Mouse (Mus musculus) neutrophil, adult 5-6 weeks (primary cell): ENCODE data around the gene Fam204a. TPM values are rescaled to one million over a fixed set of nuclear protein-coding genes. Genes with fewer than 3 reads are reported as not detected.

Experiments used
- ATAC-seq: fragments of 151-379, 151-347 bp; 2 replicates; pipeline ENCODE4 v1.8.0; 2017; ENCODE audit warnings: mild to moderate bottlenecking, moderate TSS enrichment; ENCODE audit not compliant: insufficient number of reproducible peaks, poor library complexity, low FRiP score, severe bottlenecking; ENCODE audit errors: extremely low read depth
- total RNA-seq: library from RNA; stranded (forward); fragments of 200-1000 nt; gene quantifications from 2 replicates; pipeline ENCODE4 v1.2.3, GENCODE M21; 2017

Fam204a gene
- total RNA-seq, 1 experiment from 2014 or later, result 140 TPM

DNA sequence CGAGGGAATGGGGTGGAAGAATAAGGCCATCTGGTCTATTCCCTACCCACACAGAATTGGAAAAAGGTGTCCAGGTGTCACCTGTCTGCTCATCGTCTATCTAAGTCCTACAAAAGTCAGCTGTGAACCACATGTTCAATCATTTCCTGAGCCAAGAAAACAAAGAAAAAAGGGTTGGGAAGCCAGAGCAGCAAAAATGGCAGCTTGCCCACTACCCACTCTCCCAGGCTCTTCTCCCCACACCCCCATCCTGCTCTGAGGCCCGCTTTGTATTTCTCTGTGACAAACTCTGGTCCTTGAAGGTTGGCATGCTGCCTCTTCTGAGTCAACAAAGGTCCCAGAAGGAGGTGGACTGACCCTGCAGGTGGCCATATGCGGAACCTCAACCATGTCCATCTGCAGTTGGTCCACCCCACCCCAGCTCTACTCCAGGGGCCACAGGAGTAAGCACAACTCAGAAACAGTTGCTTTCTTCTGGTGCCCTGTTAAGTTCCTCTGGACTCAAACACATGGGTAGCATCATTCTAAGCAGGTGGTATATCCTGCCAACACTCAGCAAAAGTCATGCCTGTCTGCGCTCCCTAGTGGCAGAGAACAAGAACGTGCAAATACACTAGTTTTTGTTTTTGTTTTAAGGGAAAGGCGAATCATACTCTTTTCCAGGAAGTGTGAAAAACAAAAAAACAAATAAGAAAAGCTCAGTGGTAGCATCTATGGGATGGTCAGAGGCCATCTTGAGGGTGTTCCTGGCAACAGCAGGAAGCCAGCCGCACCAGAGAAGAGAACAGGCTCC, 47.5 kb downstream of the Fam204a start:
- ATAC-seq, result no peak

DNA sequence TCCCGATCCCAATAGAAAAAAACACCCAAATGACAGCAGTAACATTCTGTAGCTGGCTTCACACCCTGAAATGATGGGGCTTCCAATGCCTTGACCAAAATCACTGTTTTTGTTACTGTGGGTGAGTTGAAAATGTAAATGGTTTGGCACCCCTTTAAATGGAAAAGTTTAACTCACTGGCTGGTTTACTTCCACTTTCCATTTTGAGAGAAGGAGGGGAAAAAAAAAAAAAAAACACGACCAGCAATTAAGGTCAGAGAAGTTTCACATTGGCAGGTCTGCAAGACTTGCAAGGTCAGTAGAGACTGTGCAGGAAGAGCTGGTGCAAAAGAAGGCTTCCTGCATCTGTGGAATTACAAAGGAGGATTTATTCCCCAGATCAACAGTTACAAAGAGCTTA, 61.1 kb downstream of the Fam204a start:
- no peak for ATAC-seq

DNA sequence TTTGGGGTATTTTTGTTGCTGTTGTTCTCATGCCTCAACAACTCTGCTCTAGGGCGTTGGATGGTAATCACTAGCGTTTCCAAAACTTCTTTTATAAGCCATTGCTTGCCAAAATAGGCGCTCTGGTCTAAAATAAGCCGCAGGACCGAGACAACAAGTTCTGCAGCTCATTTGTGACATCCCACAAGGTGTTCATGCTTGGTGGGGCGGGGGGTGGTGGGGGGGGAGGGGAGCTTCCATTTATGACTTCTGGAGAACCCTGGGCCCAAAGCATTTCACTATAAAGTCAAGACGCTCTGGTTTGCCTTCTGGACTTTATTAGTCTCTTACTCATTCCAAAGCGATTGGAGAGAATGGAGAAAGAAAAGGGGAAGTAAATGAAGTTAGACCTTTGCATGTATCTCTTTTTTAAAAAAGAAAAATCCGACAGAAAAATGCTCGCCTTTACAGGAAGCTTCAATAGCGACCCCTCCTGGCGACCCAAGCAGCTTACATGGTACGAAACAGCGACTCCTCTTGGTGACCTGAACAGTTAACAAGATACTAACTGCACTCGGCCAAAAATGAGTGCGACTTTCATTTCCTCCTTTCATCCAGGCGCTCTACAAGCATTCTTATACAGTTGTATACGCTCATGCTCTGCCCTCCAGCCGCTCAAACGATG, 65.8 kb downstream of the Fam204a start:
- peak; percentile 97 for ATAC-seq

DNA sequence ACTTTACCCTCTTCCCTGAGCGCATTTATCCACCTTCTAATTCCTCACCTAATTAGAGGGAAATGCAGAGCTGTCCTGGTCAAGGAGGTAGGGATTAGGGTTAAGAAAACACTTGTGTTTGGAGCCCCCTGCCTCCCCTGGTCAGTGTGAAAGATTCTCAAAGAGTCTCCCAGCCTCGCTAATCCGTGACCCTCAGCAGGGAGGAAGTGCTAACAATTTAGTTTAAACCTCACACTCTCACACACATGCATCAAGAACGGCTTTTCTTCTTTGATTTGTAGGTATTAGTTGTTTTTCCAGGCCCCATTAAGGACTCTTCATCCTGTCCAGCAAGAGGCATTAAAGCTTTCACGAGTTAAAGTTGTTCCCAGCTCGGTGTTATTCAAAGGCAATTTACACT, 66.7 kb downstream of the Fam204a start:
- ATAC-seq, result no peak

DNA sequence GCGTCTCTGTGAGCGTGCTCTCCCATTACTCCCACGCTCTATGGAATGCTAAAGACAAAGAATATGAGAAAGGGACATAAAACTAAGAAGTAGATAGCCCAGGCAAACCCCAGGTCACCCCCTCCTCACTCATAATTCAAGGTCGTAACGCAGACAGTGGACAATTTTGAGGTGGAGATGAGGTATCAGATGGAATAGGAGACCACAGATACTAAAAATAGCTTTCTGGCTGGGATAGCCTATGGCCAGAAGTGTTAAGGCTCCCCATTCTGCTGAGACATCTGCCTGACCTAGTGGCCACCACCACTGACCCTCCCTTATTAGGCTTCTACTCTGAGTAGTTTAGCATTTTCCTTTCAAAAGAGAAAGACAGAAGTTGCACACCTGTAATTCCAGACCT, 71.2 kb downstream of the Fam204a start:
- no peak for ATAC-seq

DNA sequence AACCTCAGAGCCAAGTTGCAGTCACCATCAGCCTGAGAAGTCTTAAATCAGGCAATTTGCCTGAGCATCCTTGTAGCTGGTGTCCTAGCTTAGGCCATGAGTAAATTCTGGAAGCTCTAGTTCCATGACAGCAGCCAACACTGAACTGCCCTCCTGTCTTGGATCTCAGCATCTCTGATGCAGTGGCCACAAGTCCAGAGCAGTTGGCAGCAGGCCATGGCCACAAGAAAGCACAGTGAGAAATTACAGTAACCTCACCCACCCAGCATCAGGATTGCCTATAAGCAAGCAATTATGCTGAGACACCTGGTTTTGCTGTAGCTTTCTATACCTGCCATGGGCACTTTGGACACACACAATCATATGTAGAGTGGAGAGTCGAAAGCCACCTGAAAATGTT, 73.4 kb downstream of the Fam204a start:
- no peak for ATAC-seq

DNA sequence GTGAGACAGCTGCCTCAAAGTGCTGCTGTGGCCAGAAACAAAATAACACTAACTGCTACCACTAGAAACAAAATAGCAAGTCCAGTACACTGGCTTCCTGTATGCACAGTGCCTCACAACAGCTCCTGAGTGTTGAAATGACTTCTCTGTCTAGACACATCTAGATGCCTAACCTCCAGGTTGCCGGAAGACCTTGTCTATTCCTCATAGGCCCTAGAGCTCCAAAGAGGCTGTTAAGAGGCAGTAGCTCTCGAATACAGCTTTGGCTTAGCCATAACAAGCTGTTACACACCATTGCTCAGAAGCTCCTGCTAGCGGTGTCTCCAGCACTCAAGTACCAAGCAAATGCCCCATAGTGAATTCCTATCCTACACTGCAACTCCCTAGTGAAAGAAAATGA, 76.4 kb downstream of the Fam204a start:
- ATAC-seq, result no peak

DNA sequence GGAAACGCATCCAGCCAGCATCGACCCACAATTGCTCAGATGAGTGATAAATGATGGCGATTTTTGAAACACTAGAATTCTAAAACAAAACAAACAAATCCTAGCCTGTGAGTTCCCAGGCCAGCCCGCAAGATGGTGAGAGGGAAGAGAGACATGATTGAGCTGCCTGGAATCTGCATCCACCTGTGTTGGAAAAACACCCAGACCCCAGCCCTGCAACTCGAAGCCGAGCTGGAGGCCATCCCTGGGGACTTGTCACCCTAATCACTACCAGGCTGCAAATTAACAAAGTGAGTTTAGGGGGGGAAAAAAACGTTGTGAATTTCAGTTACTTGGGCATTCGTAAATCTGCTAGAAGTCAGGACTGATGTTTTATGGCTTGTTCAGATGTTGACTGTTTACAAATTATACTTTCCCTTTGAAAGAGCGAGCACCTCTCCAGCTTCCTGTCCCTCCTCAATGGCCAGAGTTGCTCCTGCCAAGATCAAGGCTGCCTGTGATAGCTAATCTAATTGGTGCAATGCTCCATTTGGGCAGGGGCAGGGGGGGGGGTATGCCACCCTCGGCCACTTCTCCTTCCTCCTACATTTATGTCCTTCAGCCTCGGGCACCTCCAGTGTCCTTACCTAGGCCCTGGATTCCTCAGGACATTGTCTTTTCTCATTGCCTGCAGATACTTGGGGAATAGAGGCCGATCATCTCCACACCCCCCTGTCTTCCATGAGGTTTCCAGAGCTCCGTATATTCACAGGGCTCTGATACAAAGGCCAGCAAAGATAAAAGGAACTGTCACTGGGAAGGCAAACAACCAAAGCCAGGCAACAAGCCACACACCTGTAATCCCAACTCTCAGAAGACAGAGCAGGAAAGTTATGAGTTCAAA, 77.2 kb downstream of the Fam204a start:
- no peak for ATAC-seq

Other genes starting within 250 kb of the Fam204a start
- gene Prlhr, start 241.6 kb upstream of the Fam204a start, total RNA-seq, result not detected in 2 replicates